Mouse (Mus musculus) forebrain, embryonic 10.5 days (tissue): ENCODE results near the gene Cavin2. TPM values are rescaled to one million over a fixed set of nuclear protein-coding genes. Genes with fewer than 3 reads are reported as not detected.

Experiments
- DNase-seq: peaks from one replicate; pipeline ENCODE4 v3.0.0-alpha.2; 2017; ENCODE audit warnings: low spot score; ENCODE audit errors: extremely low spot score
- H3K27ac ChIP-seq: fragments of 300-500 bp; sonication (generic); 2 replicates; pipeline ENCODE4 v1.5.1; 2016; ENCODE audit warnings: mild to moderate bottlenecking
- H3K27me3 ChIP-seq: fragments of 300-500 bp; sonication (generic); 2 replicates; pipeline ENCODE4 v1.6.1; 2016; ENCODE audit warnings: mild to moderate bottlenecking; ENCODE audit not compliant: poor library complexity, severe bottlenecking
- H3K36me3 ChIP-seq: fragments of 300-500 bp; sonication (generic); replicated peaks from 2 replicates; pipeline ENCODE4 v1.6.1; 2016; ENCODE audit warnings: mild to moderate bottlenecking, moderate library complexity
- H3K4me1 ChIP-seq: fragments of 300-500 bp; sonication (generic); 2 replicates; pipeline ENCODE4 v1.6.1; 2016
- H3K4me3 ChIP-seq: fragments of 300-500 bp; sonication (generic); 2 replicates; pipeline ENCODE4 v1.5.1; 2016; ENCODE audit warnings: mild to moderate bottlenecking, moderate library complexity
- H3K9me3 ChIP-seq: fragments of 300-500 bp; sonication (generic); 2 replicates; pipeline ENCODE4 v1.6.1; 2016; ENCODE audit warnings: mild to moderate bottlenecking, moderate library complexity
- WGBS: fragments of 180-500 bp; shearing (Covaris S2); methylation state at CpG from one replicate; pipeline ENCODE4 v1.1.7; 2016; 5-methylcytosine and 5-hydroxymethylcytosine counted together
- polyA plus RNA-seq: library from polyadenylated mRNA; unstranded; fragments of >200 nt; fragmentation: Nextera tagmentation; extraction: Ambion mirVana; gene quantifications from 2 replicates; pipeline ENCODE4 v1.2.1, GENCODE M21; 2016

Cavin2 gene
- polyA plus RNA-seq, 1 experiment from 2014 or later = 2.1 TPM

DNA sequence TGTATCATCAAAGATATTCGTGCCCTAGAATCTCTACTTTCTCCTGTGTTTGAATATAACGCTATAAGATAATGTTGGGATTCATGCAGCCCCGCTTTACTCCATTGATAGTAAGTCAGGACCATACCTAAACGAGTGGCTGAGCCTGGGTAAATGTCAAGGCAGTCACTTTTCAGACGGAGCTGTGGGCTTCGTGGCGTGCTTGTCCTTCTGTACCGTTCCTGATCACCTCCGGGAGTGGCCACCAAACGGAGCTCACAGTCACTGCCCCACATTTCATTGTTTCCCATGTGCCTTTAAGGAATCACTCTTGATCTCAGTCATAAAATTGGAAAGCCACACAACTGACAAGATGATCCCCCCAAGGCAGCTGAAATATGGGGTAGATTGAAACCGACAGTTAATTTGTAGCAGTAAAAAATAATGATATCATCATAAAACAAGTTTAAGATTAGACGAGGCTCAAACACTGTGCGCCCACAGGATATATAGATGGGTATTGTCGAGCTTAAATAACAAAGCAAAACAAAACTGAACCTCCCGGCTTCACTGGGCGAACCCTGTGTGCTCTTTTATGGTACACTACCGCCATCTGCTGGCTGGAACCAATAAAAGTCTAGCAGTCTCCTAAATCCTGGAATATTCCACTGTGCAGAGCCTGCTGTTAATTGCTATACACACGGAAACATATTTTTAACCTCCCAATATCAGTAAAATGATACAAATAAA, 44.8 kb downstream of the Cavin2 start:
- peak; percentile 80 for DNase-seq
- peak overlapping the region; percentile 60 for H3K27ac ChIP-seq

DNA sequence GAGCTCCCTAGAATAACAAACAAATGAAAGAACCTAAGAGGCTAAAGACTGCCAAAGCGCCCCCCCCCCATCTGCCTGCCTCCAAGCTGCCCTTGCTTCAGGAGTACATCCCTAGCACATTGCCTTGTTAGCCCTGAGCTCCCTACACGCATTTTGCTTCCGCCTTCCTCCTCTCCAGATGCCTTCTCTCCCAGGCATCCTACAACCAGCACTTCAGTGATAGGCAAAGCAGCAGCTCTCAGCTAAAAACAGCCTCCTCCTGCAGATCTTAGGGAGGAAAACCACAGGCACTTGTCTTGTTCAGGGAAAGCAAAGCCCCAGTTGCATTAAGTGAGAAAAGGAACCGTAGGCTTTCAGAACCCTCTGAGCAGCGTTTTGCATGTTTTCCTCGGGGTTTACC, 45.4 kb downstream of the Cavin2 start:
- 0 out of 2 replicates have a peak overlapping the region, but pooled peaks have one; percentile 44 for H3K27ac ChIP-seq
- no peak for DNase-seq
- 35% methylated on average over 6 of the region's 6 CpGs for WGBS

More for the DNA sequence above, 44.8 kb downstream of the Cavin2 start:
- H3K4me1 ChIP-seq = peaks cover 4% of the 10 kb centered on the region; the same call in 1 of the 2 replicates
- peak overlapping the region; percentile 35 for H3K4me3 ChIP-seq
- H3K27me3 ChIP-seq = peaks cover 4% of the 10 kb centered on the region; the same call in 1 of the 2 replicates
- H3K36me3 ChIP-seq = no peaks in the 10 kb centered on the region
- H3K9me3 ChIP-seq = no peaks in the 10 kb centered on the region
- 31% methylated on average over 18 of the region's 18 CpGs for WGBS

DNA sequence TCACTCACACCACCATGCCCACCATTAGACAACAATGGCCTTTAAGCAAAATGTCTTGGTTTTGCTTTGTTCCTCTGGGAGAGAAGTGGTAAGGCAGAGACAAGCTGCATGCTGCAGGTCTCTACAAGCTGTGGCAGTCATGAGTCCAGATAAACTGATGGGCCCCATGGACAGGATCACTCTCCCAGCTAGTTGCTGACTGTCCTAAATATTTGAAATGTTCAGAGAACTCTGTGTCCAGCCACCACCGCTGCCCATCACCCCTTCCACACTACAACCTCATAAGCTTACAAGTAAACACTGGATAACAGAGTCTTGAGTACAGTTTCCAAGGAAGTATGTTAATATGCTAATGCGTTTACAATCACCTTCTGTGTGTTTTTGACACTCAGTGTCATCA, 46.2 kb downstream of the Cavin2 start:
- DNase-seq = no peak
- H3K27me3 ChIP-seq = peaks cover 4% of the 10 kb centered on the region; the same call in 1 of the 2 replicates
- H3K27ac ChIP-seq = no peak overlapping the region
- H3K9me3 ChIP-seq = no peaks in the 10 kb centered on the region
- H3K4me3 ChIP-seq = no peak overlapping the region
- no peaks in the 10 kb centered on the region for H3K36me3 ChIP-seq
- H3K4me1 ChIP-seq = peaks cover 4% of the 10 kb centered on the region; the same call in 1 of the 2 replicates
- WGBS = 90% methylated on average over 2 of the region's 2 CpGs

More for the DNA sequence above, 45.4 kb downstream of the Cavin2 start:
- H3K9me3 ChIP-seq = no peaks in the 10 kb centered on the region
- H3K27me3 ChIP-seq = peaks cover 4% of the 10 kb centered on the region; the same call in 1 of the 2 replicates
- no peaks in the 10 kb centered on the region for H3K36me3 ChIP-seq
- H3K4me1 ChIP-seq = peaks cover 4% of the 10 kb centered on the region; the same call in 1 of the 2 replicates
- H3K4me3 ChIP-seq = no peak overlapping the region

- DNase-seq = no peak
Measured at GRCm38 (mm10) chr1:51344160-51344559, 55.2 kb downstream of the Cavin2 start.

GRCm38 (mm10) chr1:51347596-51347995, 58.7 kb downstream of the Cavin2 start:
- Histone ChIP-seq H3K9me3 (0 out of 2 replicates have a peak, but pooled peaks cover 2% of the 10 kb centered on the region), H3K27me3 (no peaks in the 10 kb centered on the region), H3K4me3 (no peak overlapping the region), H3K27ac (no peak overlapping the region), H3K36me3 (no peaks in the 10 kb centered on the region), H3K4me1 (peaks cover 7% of the 10 kb centered on the region; the same call in 1 of the 2 replicates)
- no peak for DNase-seq
- 93% methylated on average over 3 of the region's 3 CpGs for WGBS

More at GRCm38 (mm10) chr1:51344160-51344559, 55.2 kb downstream of the Cavin2 start:
- Histone ChIP-seq H3K9me3 (0 out of 2 replicates have a peak, but pooled peaks cover 2% of the 10 kb centered on the region), H3K4me3 (no peak overlapping the region), H3K27ac (no peak overlapping the region), H3K4me1 (peaks cover under 1% of the 10 kb centered on the region; the same call in 1 of the 2 replicates), H3K36me3 (no peaks in the 10 kb centered on the region), H3K27me3 (no peaks in the 10 kb centered on the region)
- 68% methylated on average over 3 of the region's 3 CpGs for WGBS

DNA sequence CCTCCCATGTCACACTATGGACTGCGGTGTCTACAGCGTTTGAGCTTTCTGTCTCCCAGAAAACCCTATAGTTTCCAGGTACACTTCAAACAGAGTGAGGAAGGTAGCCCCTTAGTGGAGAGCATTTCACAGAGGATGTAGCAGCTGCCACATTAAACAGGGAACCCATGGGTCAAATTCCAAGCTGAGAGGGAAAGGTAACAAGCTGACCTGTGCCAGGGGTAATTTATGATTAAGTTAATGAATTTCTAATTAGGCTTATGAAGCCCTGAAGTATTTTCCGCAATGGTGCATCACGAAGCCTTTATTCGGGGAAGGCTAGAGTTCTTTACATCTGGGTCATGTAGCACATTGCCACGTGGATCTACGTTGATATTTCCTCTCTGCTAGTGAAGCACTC, 59.7 kb downstream of the Cavin2 start:
- Histone ChIP-seq H3K4me3 (no peak overlapping the region), H3K36me3 (no peaks in the 10 kb centered on the region), H3K9me3 (0 out of 2 replicates have a peak, but pooled peaks cover 2% of the 10 kb centered on the region), H3K4me1 (peaks cover 7% of the 10 kb centered on the region; the same call in 1 of the 2 replicates), H3K27ac (no peak overlapping the region), H3K27me3 (no peaks in the 10 kb centered on the region)
- DNase-seq = no peak
- WGBS = 89% methylated on average over 7 of the region's 7 CpGs

- Histone ChIP-seq H3K27me3 (no peaks in the 10 kb centered on the region), H3K4me3 (no peak overlapping the region), H3K27ac (no peak overlapping the region), H3K4me1 (peaks cover 7% of the 10 kb centered on the region; the same call in 1 of the 2 replicates), H3K9me3 (0 out of 2 replicates have a peak, but pooled peaks cover 2% of the 10 kb centered on the region), H3K36me3 (no peaks in the 10 kb centered on the region)
- no peak for DNase-seq
- 70% methylated on average over 7 of the region's 7 CpGs for WGBS
Measured at GRCm38 (mm10) chr1:51349291-51349967, 60.5 kb downstream of the Cavin2 start.

Other genes starting within 250 kb of the Cavin2 start
- gene Nabp1, start 189.3 kb downstream of the Cavin2 start, polyA plus RNA-seq = 8.9 and 9.7 TPM in 2 replicates